Mouse (Mus musculus): ENCODE data around the gene Gng4.

GRCm38 (mm10) chr13:13788070-13788469 is 4.2 kb downstream of the Gng4 start:
- TF ChIP-seq CTCF (IDR thresholded peaks at IDR 0.05; ENCODE audit: low read depth) (no peak), EP300 (IDR thresholded peaks at IDR 0.05; ENCODE audit: low read depth) (no peak)
